Mouse (Mus musculus) intestine, postnatal 0 days (tissue): ENCODE data around the gene Dact3. TPM values are rescaled to one million over a fixed set of nuclear protein-coding genes. Genes with fewer than 3 reads are reported as not detected.

ENCODE experiments used
- ATAC-seq: fragments of 200-750 bp; cut with Nextera tagmentation; 2 replicates; pipeline ENCODE4 v1.8.0; 2017; ENCODE audit warnings: mild to moderate bottlenecking, moderate TSS enrichment, moderate library complexity
- H3K27ac ChIP-seq: fragments of 300-500 bp; sonication (generic); 2 replicates; pipeline ENCODE4 v1.5.1; 2014; ENCODE audit warnings: mild to moderate bottlenecking, low read depth, low read length, moderate library complexity
- H3K27me3 ChIP-seq: fragments of 300-500 bp; sonication (generic); replicated peaks from 2 replicates; pipeline ENCODE4 v1.6.1; 2014; ENCODE audit warnings: low read length, mixed read lengths; ENCODE audit not compliant: control insufficient read depth, insufficient read depth
- H3K36me3 ChIP-seq: fragments of 300-500 bp; sonication (generic); 2 replicates; pipeline ENCODE4 v1.6.1; 2014; ENCODE audit warnings: mild to moderate bottlenecking, moderate library complexity; ENCODE audit not compliant: control insufficient read depth, insufficient read depth
- H3K4me1 ChIP-seq: fragments of 300-500 bp; sonication (generic); replicated peaks from 2 replicates; pipeline ENCODE4 v1.6.1; 2014; ENCODE audit warnings: antibody characterized with exemption, low read length, mixed read lengths; ENCODE audit not compliant: control insufficient read depth, insufficient read depth
- H3K4me2 ChIP-seq: fragments of 300-500 bp; sonication (generic); replicated peaks from 2 replicates; pipeline ENCODE4 v1.6.1; 2014; ENCODE audit warnings: low read depth, mild to moderate bottlenecking, moderate library complexity
- H3K4me3 ChIP-seq: fragments of 300-500 bp; sonication (generic); 2 replicates; pipeline ENCODE4 v1.5.1; 2014; ENCODE audit warnings: low read depth, low read length
- H3K9ac ChIP-seq: fragments of 300-500 bp; sonication (generic); 2 replicates; pipeline ENCODE4 v1.6.1; 2014; ENCODE audit warnings: mild to moderate bottlenecking, low read depth, low read length
- H3K9me3 ChIP-seq: fragments of 300-500 bp; sonication (generic); 2 replicates; pipeline ENCODE4 v1.6.1; 2016; ENCODE audit warnings: mixed run types; ENCODE audit not compliant: control insufficient read depth
- CTCF ChIP-seq: sonication (generic); IDR thresholded peaks from 2 replicates; pipeline ENCODE4 v1.5.1; 2016; ENCODE audit warnings: low read depth, mild to moderate bottlenecking, control low read depth, antibody characterized with exemption, moderate library complexity
- WGBS: fragments of 180-500 bp; shearing (Covaris S2); extraction: QIAGEN DNeasy Blood & Tissue Kit; methylation state at CpG from one replicate; pipeline ENCODE4 v1.1.7; 2014; 5-methylcytosine and 5-hydroxymethylcytosine counted together
- polyA plus RNA-seq: library from polyadenylated mRNA; unstranded; fragments of >200 nt; fragmentation: Nextera tagmentation; extraction: Ambion mirVana; gene quantifications from 2 replicates; pipeline ENCODE4 v1.2.1, GENCODE M21; 2015

Dact3 gene
- polyA plus RNA-seq, 1 experiment from 2014 or later = 3.7 TPM

- no peak for ATAC-seq
- H3K27me3 ChIP-seq = no peaks in the 10 kb centered on the region
- H3K9ac ChIP-seq = peak overlapping the region; percentile 80
- peak overlapping the region; percentile 76 for H3K27ac ChIP-seq
- no peak for TF ChIP-seq CTCF
- H3K36me3 ChIP-seq = peaks cover 26% of the 10 kb centered on the region
- no peaks in the 10 kb centered on the region for H3K9me3 ChIP-seq
- H3K4me3 ChIP-seq = peak overlapping the region; percentile 76
- H3K4me2 ChIP-seq = peak overlapping the region; percentile 84
- H3K4me1 ChIP-seq = no peaks in the 10 kb centered on the region
- WGBS = 2% methylated on average over 33 of the region's 33 CpGs
Measured at GRCm38 (mm10) chr7:16843441-16844171, 31.5 kb upstream of the Dact3 start.

- H3K4me2 ChIP-seq = peak overlapping the region; percentile 84
- H3K9me3 ChIP-seq = no peaks in the 10 kb centered on the region
- H3K27ac ChIP-seq = peak overlapping the region; percentile 76
- no peaks in the 10 kb centered on the region for H3K4me1 ChIP-seq
- no peak for TF ChIP-seq CTCF
- WGBS = 50% methylated on average over 3 of the region's 3 CpGs
- H3K36me3 ChIP-seq = peaks cover 26% of the 10 kb centered on the region
- H3K4me3 ChIP-seq = peak overlapping the region; percentile 76
- no peak for ATAC-seq
- no peaks in the 10 kb centered on the region for H3K27me3 ChIP-seq
- peak overlapping the region; percentile 52 for H3K9ac ChIP-seq
Measured at GRCm38 (mm10) chr7:16844696-16845071, 30.4 kb upstream of the Dact3 start.

- Histone ChIP-seq H3K9ac (peak overlapping the region; percentile 52), H3K27ac (peak overlapping the region; percentile 76), H3K4me2 (peak overlapping the region; percentile 84), H3K9me3 (no peaks in the 10 kb centered on the region), H3K4me3 (peak overlapping the region; percentile 76), H3K27me3 (no peaks in the 10 kb centered on the region), H3K4me1 (no peaks in the 10 kb centered on the region), H3K36me3 (peaks cover 26% of the 10 kb centered on the region)
- 0 out of 2 replicates have a peak, but pooled peaks have one; percentile 9 for ATAC-seq
- WGBS = 36% methylated on average over 14 of the region's 14 CpGs
- no peak for TF ChIP-seq CTCF
Measured at GRCm38 (mm10) chr7:16845072-16845819, 29.9 kb upstream of the Dact3 start.

- ATAC-seq = 0 out of 2 replicates have a peak, but pooled peaks have one; percentile 7
- Histone ChIP-seq H3K36me3 (peaks cover 28% of the 10 kb centered on the region), H3K27me3 (no peaks in the 10 kb centered on the region), H3K4me1 (no peaks in the 10 kb centered on the region), H3K4me2 (peak overlapping the region; percentile 84), H3K9ac (no peak overlapping the region), H3K27ac (peak overlapping the region; percentile 76), H3K4me3 (peak overlapping the region; percentile 76), H3K9me3 (no peaks in the 10 kb centered on the region)
- 48% methylated on average over 10 of the region's 10 CpGs for WGBS
- TF ChIP-seq CTCF = no peak
Measured at GRCm38 (mm10) chr7:16845820-16846167, 29.3 kb upstream of the Dact3 start.

- Histone ChIP-seq H3K4me1 (no peaks in the 10 kb centered on the region), H3K27me3 (no peaks in the 10 kb centered on the region), H3K36me3 (peaks cover 32% of the 10 kb centered on the region), H3K9me3 (no peaks in the 10 kb centered on the region), H3K9ac (no peak overlapping the region), H3K4me2 (no peak overlapping the region), H3K4me3 (no peak overlapping the region), H3K27ac (no peak overlapping the region)
- no peak for TF ChIP-seq CTCF
- no peak for ATAC-seq
- WGBS = 93% methylated on average over 5 of the region's 5 CpGs
Measured at GRCm38 (mm10) chr7:16846775-16847174, 28.3 kb upstream of the Dact3 start.

- TF ChIP-seq CTCF = no peak
- WGBS = 88% methylated on average over 19 of the region's 19 CpGs
- Histone ChIP-seq H3K9ac (no peak overlapping the region), H3K36me3 (peaks cover 34% of the 10 kb centered on the region), H3K27me3 (no peaks in the 10 kb centered on the region), H3K27ac (no peak overlapping the region), H3K9me3 (no peaks in the 10 kb centered on the region), H3K4me1 (no peaks in the 10 kb centered on the region), H3K4me2 (no peak overlapping the region), H3K4me3 (no peak overlapping the region)
- ATAC-seq = no peak
Measured at GRCm38 (mm10) chr7:16847507-16847906, 27.6 kb upstream of the Dact3 start.
